Mouse (Mus musculus) heart, postnatal 0 days (tissue): Measurements from ENCODE around the gene Gns. TPM values are rescaled to one million over a fixed set of nuclear protein-coding genes. Genes with fewer than 3 reads are reported as not detected.

Experiments used
- ATAC-seq: fragments of 200-750 bp; cut with Nextera tagmentation; 2 replicates; pipeline ENCODE4 v1.8.0; 2017; ENCODE audit warnings: low read depth, moderate number of reproducible peaks, moderate library complexity; ENCODE audit not compliant: insufficient read depth
- DNase-seq: peaks from one replicate; pipeline ENCODE4 v3.0.0-alpha.2; 2016; ENCODE audit warnings: low spot score
- H3K27ac ChIP-seq: fragments of 300-500 bp; sonication (generic); 2 replicates; pipeline ENCODE4 v1.5.1; 2014; ENCODE audit warnings: low read depth, mild to moderate bottlenecking
- H3K27me3 ChIP-seq: fragments of 300-500 bp; sonication (generic); 2 replicates; pipeline ENCODE4 v1.6.1; 2014; ENCODE audit warnings: low read length, mixed read lengths; ENCODE audit not compliant: control insufficient read depth, insufficient read depth
- H3K36me3 ChIP-seq: fragments of 300-500 bp; sonication (generic); replicated peaks from 2 replicates; pipeline ENCODE4 v1.6.1; 2014; ENCODE audit warnings: low read length, mixed read lengths; ENCODE audit not compliant: control insufficient read depth, insufficient read depth
- H3K4me1 ChIP-seq: fragments of 300-500 bp; sonication (generic); 2 replicates; pipeline ENCODE4 v1.6.1; 2014; ENCODE audit warnings: antibody characterized with exemption; ENCODE audit not compliant: control insufficient read depth, insufficient read depth
- H3K4me2 ChIP-seq: fragments of 300-500 bp; sonication (generic); 2 replicates; pipeline ENCODE4 v1.6.1; 2014; ENCODE audit warnings: low read depth, mild to moderate bottlenecking, low read length, moderate library complexity
- H3K4me3 ChIP-seq: fragments of 300-500 bp; sonication (generic); 2 replicates; pipeline ENCODE4 v1.5.1; 2014; ENCODE audit warnings: low read depth, low read length
- H3K9ac ChIP-seq: fragments of 300-500 bp; sonication (generic); replicated peaks from 2 replicates; pipeline ENCODE4 v1.6.1; 2014; ENCODE audit warnings: low read depth, low read length, mixed read lengths
- H3K9me3 ChIP-seq: fragments of 300-500 bp; sonication (generic); replicated peaks from 2 replicates; pipeline ENCODE4 v1.6.1; 2016; ENCODE audit warnings: low read length; ENCODE audit not compliant: control insufficient read depth
- CTCF ChIP-seq: IDR thresholded peaks from 2 replicates; pipeline ENCODE4 v1.5.1; 2016; ENCODE audit warnings: antibody characterized with exemption, control low read depth, low read depth
- EP300 ChIP-seq: IDR thresholded peaks from 2 replicates; pipeline ENCODE4 v1.6.1; 2016; ENCODE audit warnings: antibody characterized with exemption, low read depth
- WGBS: fragments of 180-500 bp; shearing (Covaris S2); extraction: QIAGEN DNeasy Blood & Tissue Kit; methylation state at CpG from one replicate; pipeline ENCODE4 v1.1.7; 2014; 5-methylcytosine and 5-hydroxymethylcytosine counted together
- polyA plus RNA-seq: library from polyadenylated mRNA; unstranded; fragments of >200 nt; fragmentation: Nextera tagmentation; extraction: Ambion mirVana; gene quantifications from 2 replicates; pipeline ENCODE4 v1.2.1, GENCODE M21; 2015
- total RNA-seq: library from RNA; depleted of rRNA; stranded (reverse); fragments of >200 nt; gene quantifications from 2 replicates; pipeline ENCODE4 v1.2.3, GENCODE M21; 2014; ENCODE audit warnings: low replicate concordance

The Gns gene
- total and polyA plus RNA-seq, 2 experiments from 2014 or later = 26.1 to 57.5 TPM

DNA sequence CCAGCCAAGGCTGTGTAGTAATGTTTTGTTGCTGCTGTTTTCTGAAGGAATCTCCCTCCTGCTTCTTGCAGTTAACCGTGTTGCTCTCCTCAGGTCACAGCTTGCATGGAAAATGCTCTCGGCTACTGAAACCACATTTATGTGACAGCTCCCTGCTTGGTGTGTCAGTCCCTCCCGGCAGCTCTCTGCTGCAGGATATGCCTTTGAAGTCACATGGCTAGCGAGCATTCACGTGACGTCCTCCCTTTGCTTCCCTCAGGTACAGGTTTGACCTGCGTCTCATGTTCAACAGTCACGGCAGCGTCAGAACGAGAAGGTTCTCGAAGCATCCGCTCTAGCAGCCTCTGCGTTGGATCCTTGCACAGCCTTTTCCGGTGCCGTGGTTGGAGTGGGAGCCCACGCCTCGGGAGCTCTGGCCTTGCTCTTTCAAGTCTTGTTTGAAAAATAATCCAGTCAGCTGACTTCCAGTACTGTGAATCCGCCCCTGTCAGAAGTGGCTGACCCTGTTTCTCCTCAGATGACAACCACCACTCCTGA, 30.0 kb downstream of the Gns start:
- no peak overlapping the region for H3K4me3 ChIP-seq
- peaks cover 66% of the 10 kb centered on the region for H3K36me3 ChIP-seq
- 76% methylated on average over 18 of the region's 18 CpGs for WGBS
- no peaks in the 10 kb centered on the region for H3K9me3 ChIP-seq
- no peak overlapping the region for H3K27ac ChIP-seq
- no peak for ATAC-seq
- no peaks in the 10 kb centered on the region for H3K4me1 ChIP-seq
- no peaks in the 10 kb centered on the region for H3K27me3 ChIP-seq
- TF ChIP-seq EP300 = no peak
- no peak for TF ChIP-seq CTCF
- no peak for DNase-seq
- no peak overlapping the region for H3K4me2 ChIP-seq
- no peak overlapping the region for H3K9ac ChIP-seq

DNA sequence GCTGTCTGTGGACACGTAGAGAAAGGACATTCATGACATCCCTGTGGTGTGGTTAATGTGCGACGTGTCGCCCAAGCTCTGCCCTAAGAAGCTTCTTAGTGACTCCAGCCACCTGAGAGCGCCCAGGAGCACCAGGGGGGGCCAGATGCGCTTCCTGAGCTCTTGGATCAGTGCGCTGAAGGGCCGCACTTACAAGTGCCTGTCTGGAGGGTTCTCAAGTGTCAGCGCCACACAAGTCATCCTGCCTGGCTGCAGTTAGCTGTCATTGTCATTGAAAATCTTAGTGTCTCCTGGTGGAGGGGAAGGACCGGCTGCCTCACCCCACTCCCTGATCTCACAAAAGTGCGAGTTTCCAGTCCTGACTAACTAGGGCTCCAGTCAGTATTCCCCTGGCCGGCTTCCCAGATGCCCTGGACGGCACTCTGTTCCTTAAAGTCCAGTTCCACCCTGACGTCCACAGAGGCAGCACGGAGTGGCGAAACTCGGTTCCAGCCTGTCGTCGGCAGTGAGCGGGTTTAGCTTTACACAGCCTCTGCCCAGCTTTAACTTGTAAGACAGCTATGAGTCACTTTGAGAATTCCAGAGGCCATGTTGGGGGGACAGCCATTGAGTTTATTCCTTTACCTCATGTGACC, 30.8 kb downstream of the Gns start:
- no peaks in the 10 kb centered on the region for H3K27me3 ChIP-seq
- peak; percentile 50; the same call in 1 of the 2 replicates for ATAC-seq
- H3K9ac ChIP-seq = no peak overlapping the region
- no peak for TF ChIP-seq CTCF
- TF ChIP-seq EP300 = no peak
- H3K36me3 ChIP-seq = peaks cover 58% of the 10 kb centered on the region
- 58% methylated on average over 20 of the region's 20 CpGs for WGBS
- H3K27ac ChIP-seq = no peak overlapping the region
- no peaks in the 10 kb centered on the region for H3K4me1 ChIP-seq
- no peaks in the 10 kb centered on the region for H3K9me3 ChIP-seq
- H3K4me2 ChIP-seq = no peak overlapping the region
- H3K4me3 ChIP-seq = no peak overlapping the region
- DNase-seq = peak; percentile 25

DNA sequence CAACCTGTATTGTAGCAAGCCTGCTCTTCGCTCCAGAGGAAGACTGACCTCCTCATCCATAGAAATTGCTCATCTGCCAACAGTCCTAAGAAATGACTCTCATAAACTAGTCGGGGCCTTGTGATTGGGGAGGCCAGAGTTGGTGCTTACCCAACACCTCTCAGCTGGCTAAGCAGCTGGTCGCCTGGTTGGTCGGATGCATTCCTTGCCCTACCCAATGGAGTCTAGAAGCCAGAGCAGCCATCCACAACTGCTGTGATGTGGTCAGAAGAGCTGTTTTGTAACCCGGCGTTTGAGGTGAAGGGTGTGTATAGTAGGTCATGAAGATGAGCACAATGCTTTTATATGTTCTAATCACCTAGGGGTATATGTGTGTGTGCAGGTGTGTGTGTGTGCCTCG, 33.7 kb downstream of the Gns start:
- DNase-seq (no peak), ATAC-seq (no peak)
- TF ChIP-seq EP300 (no peak), CTCF (no peak)
- no peaks in the 10 kb centered on the region for H3K27me3 ChIP-seq
- no peak overlapping the region for H3K27ac ChIP-seq
- H3K9me3 ChIP-seq = no peaks in the 10 kb centered on the region
- no peak overlapping the region for H3K4me3 ChIP-seq
- no peak overlapping the region for H3K9ac ChIP-seq
- peaks cover 29% of the 10 kb centered on the region for H3K36me3 ChIP-seq
- WGBS = 83% methylated on average over 7 of the region's 7 CpGs
- no peak overlapping the region for H3K4me2 ChIP-seq
- H3K4me1 ChIP-seq = no peaks in the 10 kb centered on the region

DNA sequence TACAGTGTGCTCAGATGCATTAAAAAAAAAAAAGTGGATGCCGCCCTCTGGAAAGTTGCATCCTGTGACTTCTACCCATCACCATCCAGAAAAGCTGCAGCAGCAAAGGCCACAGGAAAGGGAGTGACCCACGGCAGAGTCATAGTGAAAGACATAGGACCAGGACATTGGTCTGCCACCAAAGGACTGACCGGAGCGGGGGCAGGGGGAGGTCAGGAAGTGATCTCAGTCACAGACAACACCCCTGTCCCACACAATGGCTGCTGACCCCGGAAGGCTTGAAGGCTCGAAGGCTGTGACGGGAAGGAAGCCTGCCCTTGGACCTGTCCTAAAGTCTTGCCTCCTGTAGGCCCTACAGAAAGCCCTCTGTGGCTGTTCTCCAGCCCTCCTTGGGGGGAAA, 36.1 kb downstream of the Gns start:
- peak overlapping the region; percentile 13; the same call in 1 of the 2 replicates for H3K27ac ChIP-seq
- peak; percentile 24; the same call in 1 of the 2 replicates for ATAC-seq
- peaks cover 6% of the 10 kb centered on the region; the same call in 1 of the 2 replicates for H3K36me3 ChIP-seq
- DNase-seq = no peak
- no peaks in the 10 kb centered on the region for H3K9me3 ChIP-seq
- no peaks in the 10 kb centered on the region for H3K27me3 ChIP-seq
- no peak overlapping the region for H3K4me3 ChIP-seq
- H3K9ac ChIP-seq = no peak overlapping the region
- no peaks in the 10 kb centered on the region for H3K4me1 ChIP-seq
- WGBS = 69% methylated on average over 7 of the region's 7 CpGs
- TF ChIP-seq EP300 = no peak
- TF ChIP-seq CTCF = no peak
- H3K4me2 ChIP-seq = no peak overlapping the region

DNA sequence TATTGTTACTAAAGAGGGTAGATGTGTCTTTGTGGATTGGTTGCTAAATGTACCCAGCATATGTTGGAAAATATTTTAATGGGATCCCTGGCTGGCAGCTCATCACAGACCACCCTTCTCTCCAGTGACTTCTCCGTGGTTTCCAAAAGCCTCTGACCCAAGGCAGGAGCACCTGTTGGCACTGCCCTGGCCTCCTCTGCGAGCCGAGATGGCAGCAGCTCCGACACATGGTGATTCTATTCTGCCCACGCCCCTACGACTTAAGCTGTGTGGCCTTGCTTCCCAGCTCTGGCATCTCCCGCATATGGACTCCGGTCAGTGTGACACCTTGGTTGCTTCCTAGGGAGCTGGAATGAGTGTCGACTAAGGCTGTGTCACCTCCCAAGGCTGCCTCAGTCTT, 38.2 kb downstream of the Gns start:
- no peaks in the 10 kb centered on the region for H3K27me3 ChIP-seq
- H3K4me2 ChIP-seq = no peak overlapping the region
- TF ChIP-seq CTCF (no peak), EP300 (no peak)
- H3K4me3 ChIP-seq = no peak overlapping the region
- H3K9me3 ChIP-seq = no peaks in the 10 kb centered on the region
- WGBS = 59% methylated on average over 9 of the region's 9 CpGs
- DNase-seq (no peak), ATAC-seq (no peak)
- no peak overlapping the region for H3K27ac ChIP-seq
- no peak overlapping the region for H3K9ac ChIP-seq
- H3K36me3 ChIP-seq = no peaks in the 10 kb centered on the region
- no peaks in the 10 kb centered on the region for H3K4me1 ChIP-seq

DNA sequence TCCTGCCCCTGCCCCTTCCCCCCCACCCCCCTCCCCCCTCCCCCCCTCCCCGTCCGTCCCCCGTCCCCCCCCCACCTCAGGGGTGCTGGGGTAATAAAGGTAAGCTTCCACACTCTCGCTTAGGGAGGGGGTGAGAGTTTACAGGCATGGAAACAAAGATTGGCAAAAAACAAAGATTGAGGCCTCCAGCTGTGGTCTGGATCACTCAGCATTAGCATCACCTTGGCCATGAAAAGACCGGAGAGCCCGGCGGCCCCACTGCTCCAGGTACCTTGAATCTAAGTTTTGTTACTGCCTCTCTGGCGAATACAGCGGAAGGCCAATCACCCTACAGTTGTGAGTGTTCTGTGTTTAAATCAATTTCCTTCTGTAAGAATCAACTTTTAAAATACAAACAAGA, 39.1 kb downstream of the Gns start:
- ATAC-seq = no peak
- 78% methylated on average over 6 of the region's 9 CpGs for WGBS

More for the DNA sequence above, 39.1 kb downstream of the Gns start:
- no peaks in the 10 kb centered on the region for H3K9me3 ChIP-seq
- no peak overlapping the region for H3K9ac ChIP-seq
- TF ChIP-seq EP300 = no peak
- H3K4me3 ChIP-seq = no peak overlapping the region
- H3K36me3 ChIP-seq = no peaks in the 10 kb centered on the region
- no peak overlapping the region for H3K4me2 ChIP-seq
- no peak overlapping the region for H3K27ac ChIP-seq
- no peak for DNase-seq
- no peaks in the 10 kb centered on the region for H3K27me3 ChIP-seq
- H3K4me1 ChIP-seq = no peaks in the 10 kb centered on the region
